Mouse (Mus musculus): ENCODE data around the gene Dll4. TPM values are rescaled to one million over a fixed set of nuclear protein-coding genes. Genes with fewer than 3 reads are reported as not detected.

Dll4 gene
- total RNA-seq (2021), result 8.0 and 12.9 TPM in 2 replicates
- long read RNA-seq, transcript Dll4-201 (11 exons, 3,747 nt), result major isoform, 8 of 10 reads
- long read RNA-seq, partial matches to known transcripts, result 0 of 10 reads
- long read RNA-seq, other reads (novel, unspliced or antisense), result 2 of 10 reads

DNA sequence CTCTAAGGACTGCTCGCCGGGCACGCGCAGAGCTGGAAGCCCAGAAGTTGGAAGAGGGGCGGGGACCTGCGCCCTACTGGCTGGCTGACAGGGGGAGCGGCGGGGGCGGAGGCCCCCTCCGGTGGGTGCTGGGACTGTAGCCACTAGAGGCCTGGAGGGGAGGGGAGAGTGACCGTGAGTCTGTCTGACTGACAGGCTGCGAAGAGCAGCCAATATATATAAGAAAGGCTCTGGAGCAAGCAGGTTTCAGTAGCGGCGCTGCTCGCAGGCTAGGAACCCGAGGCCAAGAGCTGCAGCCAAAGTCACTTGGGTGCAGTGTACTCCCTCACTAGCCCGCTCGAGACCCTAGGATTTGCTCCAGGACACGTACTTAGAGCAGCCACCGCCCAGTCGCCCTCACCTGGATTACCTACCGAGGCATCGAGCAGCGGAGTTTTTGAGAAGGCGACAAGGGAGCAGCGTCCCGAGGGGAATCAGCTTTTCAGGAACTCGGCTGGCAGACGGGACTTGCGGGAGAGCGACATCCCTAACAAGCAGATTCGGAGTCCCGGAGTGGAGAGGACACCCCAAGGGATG, at the start of gene Dll4:
TSS of gene Dll4 (plus strand) at position 217 of the 576 bp plus-strand sequence.
- DNase-seq, result peak; percentile 56

GRCm38 (mm10) chr2:119276926-119277325, 48.7 kb upstream of the Dll4 start:
- no peak for DNase-seq

GRCm38 (mm10) chr2:119277810-119278209, 47.8 kb upstream of the Dll4 start:
- no peak for DNase-seq

DNA sequence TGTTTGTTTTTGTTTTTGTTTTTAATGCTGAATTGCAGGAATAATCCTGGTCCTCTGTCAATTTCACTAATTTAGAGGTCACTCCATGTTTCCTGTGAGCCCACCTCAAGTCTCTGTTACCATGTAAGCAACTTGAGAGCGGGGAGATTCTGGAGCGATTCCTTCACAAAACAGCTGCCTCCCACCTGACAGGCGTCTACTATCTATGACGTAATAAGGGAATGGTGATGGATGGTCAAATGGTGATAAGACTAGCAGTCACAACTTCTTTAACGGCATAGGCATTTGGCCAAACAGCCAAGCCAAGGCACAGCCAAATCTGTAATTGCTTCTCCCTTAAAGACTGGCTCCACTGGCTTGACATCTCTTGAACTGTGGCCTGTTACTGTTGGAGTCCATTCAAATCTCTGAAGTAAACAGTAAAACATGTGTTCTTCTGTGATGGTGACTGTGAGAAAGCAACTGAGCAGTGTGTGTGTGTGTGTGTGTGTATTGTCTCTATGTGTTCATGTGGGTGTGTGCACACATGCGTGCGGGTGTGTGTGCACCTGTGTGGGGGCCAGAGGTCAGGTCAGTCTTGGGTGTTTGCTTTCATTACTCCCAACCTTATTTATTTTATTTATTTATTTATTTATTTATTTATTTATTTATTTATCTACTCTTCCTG, 43.6 kb upstream of the Dll4 start:
- DNase-seq, result no peak

- no peak for DNase-seq
Observed at GRCm38 (mm10) chr2:119287372-119287771, 38.2 kb upstream of the Dll4 start.

DNA sequence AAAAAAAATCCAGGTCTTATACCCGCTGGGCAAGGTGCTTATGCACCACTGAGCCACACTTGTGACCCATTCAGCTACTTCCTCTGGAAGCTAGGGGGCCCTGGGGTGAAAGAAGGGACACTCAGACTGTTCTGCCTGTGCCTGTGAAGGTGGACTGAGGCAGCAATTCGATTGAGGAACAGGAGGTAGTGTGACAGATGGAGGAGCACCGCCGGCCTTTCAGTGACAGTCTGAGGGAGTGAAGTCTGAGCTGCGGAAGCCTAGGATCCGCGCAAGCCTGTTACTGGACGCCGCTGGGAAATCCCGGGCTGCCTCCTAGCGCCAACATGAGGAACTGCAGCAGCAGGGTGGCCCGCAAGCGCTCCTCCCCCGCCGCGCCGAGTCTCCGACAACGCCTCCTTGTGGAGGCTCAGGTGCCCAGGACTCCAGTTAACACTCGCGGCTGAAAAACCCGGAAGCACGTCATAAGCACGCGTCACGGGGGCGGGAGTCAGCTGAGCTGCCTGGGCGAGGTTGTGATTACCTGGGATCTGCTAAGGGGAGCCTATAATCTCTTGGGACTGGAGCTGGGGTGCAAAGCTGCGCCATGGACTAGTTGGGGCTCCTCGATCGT, 37.2 kb upstream of the Dll4 start, which contains the start of gene Vps18:
TSS of gene Vps18 (plus strand) at position 471 of the 613 bp plus-strand sequence.
- DNase-seq, result peak; percentile 98

GRCm38 (mm10) chr2:119289014-119289416, 36.6 kb upstream of the Dll4 start:
- no peak for DNase-seq

DNA sequence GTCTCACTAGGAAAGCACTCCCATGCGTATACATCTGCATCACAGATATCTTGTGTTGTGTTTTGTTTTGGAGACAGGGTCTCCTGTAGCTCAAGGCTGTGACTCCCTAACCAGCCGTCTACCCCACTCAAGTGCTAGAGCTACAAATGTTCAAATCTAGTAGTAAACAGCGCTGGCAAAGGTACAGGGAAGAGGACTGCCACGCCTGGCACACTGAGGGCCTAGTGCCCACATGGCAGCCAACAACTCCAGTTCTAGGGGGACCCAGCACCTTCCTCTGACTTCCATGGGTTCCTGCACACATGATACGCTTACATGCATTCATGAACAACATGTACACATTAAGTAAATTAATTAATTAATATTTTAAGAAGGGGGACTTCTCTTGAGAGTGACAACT, 33.3 kb upstream of the Dll4 start:
- DNase-seq, result no peak

GRCm38 (mm10) chr2:119292852-119293251, 32.7 kb upstream of the Dll4 start:
- no peak for DNase-seq

GRCm38 (mm10) chr2:119293311-119293710, 32.3 kb upstream of the Dll4 start:
- DNase-seq, result no peak

DNA sequence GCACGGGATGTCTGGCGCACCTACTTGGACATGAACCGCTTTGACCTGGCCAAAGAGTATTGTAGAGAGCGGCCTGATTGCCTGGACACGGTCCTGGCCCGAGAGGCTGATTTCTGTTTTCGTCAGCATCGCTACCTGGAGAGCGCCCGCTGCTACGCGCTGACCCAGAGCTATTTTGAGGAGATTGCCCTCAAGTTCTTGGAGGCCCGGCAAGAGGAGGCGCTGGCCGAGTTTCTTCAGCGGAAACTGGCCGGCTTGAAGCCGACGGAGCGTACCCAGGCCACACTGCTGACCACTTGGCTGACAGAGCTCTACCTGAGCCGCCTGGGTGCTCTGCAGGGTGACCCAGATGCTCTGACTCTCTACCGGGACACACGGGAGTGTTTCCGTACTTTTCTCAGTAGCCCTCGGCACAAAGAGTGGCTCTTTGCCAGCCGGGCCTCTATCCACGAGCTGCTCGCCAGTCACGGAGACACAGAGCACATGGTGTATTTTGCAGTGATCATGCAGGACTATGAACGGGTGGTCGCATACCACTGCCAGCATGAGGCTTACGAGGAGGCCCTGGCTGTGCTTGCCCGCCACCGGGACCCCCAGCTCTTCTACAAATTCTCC, 31.7 kb upstream of the Dll4 start:
- no peak for DNase-seq

- no peak for DNase-seq
Observed at GRCm38 (mm10) chr2:119294411-119294810, 31.2 kb upstream of the Dll4 start.

GRCm38 (mm10) chr2:119296756-119297155, 28.8 kb upstream of the Dll4 start:
- DNase-seq, result no peak

- DNase-seq, result no peak
Observed at GRCm38 (mm10) chr2:119297506-119297905, 28.1 kb upstream of the Dll4 start.

- DNase-seq, result peak; percentile 66
Observed at GRCm38 (mm10) chr2:119298330-119298729, 27.3 kb upstream of the Dll4 start.

- DNase-seq, result no peak
Observed at GRCm38 (mm10) chr2:119298839-119299238, 26.7 kb upstream of the Dll4 start.

- DNase-seq, result peak; percentile 85
Observed at GRCm38 (mm10) chr2:119299981-119300818, 25.4 kb upstream of the Dll4 start.

DNA sequence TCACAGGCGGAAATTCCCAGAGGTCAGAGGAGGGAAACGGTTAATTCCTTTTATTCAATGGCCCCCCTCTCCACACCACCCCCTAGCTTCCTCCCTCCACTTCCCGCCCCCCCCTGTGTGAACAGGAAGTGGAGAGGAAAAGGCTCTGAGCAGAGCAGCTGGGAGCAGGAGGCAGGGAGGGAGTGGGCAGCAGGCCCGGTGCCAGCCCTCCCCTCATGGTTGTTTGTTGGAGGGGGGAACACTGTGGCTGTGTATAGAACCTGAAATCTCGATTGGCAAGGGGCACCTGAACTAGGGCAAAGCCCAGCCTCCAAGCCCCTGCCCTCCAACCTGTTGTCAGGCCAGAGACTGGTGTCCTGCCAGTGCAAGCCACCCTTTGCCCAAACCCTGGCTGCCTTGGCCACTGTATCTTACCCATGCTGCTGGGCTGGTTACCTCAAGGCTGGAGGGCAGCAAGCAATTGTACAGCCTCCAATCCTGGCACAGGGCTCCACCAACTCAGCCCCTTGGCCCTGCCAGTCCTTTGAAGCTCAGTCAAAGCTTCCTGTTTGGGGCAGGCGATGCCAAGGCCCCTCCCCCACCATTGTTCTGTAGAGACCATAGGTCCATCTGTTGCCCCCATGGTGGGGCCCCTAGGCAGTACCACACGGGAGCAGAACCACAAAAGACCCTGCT, 24.6 kb upstream of the Dll4 start:
- peak; percentile 54 for DNase-seq

DNA sequence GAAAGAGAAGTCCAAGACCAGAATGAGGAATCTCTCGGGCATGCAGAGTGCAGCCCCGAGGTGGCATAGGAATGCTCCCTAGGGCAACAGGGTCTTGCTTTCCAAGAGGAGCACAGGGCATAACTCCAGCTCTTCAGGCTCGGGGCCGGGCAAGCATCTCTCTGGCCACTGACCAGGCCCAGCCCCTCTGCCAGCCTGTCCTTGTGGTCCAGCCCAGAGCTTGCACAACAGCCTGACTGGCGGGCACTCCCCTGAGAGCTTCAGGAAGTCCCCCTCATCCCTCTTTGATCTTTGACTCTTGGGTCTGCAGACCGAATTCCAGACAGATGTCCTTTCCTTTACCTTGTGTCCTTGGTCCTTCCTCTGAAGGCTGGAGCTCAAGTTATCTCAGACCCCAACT, 22.7 kb upstream of the Dll4 start:
- peak; percentile 51 for DNase-seq

DNA sequence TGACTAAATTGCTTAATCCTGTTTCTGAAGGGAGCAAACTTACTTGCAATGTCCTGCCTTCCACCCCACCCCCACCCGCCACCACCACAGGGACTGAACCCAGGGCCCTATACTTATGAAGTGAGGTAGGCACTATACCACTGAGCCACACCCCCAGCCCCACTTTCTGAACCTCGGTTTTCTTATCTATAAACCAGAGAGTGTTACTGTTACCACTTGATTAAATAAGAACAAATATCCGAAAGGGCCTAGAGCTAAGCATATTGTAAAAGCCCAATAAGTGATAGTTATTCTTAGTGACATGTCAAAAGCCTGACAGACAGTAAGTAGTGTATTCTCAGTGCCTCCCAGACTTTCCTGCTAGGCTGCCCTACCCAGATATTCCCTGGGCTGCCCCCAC, 21.2 kb upstream of the Dll4 start:
- DNase-seq, result no peak

- peak; percentile 41 for DNase-seq
Observed at GRCm38 (mm10) chr2:119304798-119305208, 20.8 kb upstream of the Dll4 start.

Data from adrenal gland, postnatal 25 days (tissue).